Mouse (Mus musculus) urinary bladder, postnatal 14 days (tissue): ENCODE measurements around the gene Shmt1.
"Not testable (repeated sequence)": the region's sequence is repeated elsewhere in the genome, so short reads cannot be mapped to it uniquely, and the experiment has no call there.

Experiments used
- DNase-seq: peaks from one replicate; pipeline ENCODE4 v3.0.0; 2021; ENCODE audit warnings: low spot score

Shmt1 gene

DNA sequence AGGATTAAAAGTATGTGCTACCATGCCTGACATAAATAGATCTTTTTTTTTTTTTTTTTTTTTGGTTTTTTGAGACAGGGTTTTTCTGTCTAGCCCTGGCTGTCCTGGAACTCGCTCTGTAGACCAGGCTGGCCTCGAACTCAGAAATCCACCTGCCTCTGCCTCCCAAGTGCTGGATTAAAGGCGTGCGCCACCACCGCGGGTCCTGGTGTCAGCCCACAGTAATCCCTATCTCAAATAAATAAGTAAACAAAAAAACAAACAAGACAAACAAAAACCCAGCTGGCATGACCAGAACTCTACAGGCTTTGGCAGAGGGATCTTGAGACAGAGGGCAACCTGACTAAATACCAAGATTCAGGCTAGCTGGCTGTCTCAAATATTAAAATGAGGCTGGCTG lies at the start of gene Shmt1:
Gene Shmt1 (minus strand): TSS at position 101 of the 400 bp plus-strand sequence.
- DNase-seq: not testable (repeated sequence)

DNA sequence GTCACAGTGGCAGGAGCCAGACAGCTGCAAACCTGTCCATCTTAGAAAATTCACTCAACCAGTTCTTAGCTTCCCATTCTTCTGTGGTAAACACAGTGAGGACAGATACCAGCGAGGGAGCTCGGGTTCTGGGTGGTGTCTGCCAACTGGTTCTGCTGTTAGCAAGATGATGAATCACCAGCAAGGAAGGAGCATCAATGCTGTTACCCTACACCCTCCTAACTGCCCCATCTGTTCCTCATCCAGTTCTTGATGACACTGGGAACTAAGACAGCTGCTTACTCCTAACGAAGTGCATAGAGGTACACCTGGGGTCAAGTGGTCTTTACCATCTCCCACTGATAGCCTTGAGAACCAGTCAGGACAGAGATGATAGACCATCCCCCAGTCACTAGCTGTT lies 45.1 kb upstream of the Shmt1 start:
- DNase-seq: no peak

DNA sequence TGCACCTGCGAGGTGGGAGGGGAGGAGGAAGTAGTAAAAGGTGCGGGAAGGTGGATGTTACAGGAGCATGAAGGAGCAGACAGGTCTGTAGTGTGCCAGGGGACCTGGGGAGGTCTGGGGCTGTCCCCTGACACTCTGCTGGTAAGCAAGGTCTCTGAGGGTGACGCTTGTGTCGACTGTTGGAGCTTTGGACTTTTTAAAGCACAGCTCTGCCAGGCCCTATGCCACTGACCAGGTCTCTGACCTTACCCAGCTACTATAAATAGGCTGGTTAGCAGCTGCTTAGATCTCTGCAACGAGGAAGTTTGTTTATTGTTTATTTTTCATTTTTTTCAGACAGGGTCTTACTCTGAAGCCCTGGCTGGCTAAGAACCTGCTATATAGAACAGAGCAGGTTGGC lies 33.9 kb upstream of the Shmt1 start:
- no peak for DNase-seq

- DNase-seq: no peak
Measured at GRCm38 (mm10) chr11:60843412-60843811, 31.9 kb upstream of the Shmt1 start.

DNA sequence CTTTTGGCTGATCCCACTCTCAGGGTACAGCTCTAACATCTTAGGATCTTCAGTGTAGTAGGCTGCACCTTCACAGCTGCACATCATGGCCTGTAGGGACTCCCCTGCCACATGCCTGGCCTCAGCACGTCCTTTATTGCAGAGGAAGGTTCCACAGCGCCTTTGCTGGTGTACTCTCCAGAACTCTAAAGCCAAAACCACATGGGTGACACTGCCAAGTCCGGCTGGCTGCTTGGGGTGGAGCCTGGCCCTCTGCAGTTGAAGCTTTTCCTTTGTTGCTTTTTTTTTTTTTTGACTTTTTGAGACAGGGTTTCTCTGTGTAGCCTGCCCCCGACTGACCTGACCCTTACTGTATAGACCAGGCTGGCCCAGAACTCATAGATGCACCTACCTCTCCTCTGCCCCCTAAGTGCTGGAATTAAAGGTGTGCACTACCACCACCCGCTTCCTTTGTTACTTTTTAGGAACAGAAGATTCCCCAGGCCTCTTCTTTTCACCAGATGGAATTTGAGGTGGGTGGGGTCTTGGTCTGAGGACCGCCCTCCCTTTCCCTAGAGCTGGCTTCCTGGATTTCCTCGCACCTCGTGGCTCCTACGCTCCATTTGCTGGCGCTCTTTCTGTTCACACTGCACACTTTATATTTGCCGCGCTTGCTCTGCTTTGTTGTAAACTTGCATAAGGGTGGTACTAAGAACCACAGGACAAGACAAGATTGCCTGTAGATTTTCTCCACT lies 30.1 kb upstream of the Shmt1 start:
- DNase-seq: no peak

DNA sequence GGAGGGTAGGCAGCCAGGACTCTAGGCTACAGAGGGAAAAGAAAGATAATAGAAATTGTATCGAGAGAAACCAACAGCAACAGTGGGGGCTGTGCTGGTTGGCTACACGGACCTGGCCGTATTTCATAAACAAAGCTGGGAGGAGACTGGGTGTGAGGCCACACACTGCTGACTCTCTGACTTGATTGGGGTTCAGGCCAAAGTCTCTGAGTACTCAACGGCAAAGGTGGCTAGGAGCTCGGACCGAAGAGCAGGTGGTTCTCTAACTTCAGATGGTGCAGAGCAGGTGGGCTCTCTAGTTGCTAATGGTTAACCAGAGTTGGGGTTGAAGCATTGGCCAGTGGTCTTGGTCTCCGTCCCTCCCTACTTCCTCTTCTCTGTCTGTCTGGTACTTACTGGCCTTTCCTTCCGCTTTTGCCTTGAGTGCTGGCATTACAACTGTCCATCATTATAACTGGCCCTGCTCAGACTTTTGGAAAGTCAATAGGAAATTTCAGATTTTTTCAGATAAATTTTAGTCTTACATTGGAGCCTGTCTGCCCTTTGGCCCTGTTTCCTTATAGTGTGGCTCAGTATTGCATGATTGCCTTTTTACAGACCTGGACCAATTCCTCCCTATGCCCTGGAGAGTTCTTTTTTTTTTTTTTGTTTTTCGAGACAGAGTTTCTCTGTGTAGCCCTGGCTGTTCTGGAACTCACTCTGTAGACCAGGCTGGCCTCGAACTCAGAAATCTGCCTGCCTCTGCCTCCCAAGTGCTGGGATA lies 26.3 kb upstream of the Shmt1 start:
- DNase-seq: no peak

DNA sequence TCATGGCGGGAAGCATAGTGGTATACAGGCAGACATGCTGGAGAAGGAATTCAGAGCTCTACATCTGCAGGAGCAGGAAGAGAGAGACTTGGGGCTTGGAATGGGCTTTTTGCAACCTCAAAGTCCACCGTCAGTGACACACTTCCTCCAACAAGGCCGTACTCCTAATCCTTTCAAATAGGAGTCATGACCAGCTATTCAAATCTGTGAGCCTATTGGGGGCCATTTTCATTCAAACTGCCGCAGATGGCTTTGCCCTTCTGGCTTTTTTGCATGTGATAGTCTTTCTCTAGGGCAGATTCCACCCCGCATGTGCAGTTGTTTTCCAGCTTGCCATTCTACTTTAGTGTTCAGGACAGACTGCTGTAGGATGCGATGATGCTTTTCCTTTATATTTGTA lies 25.4 kb upstream of the Shmt1 start:
- no peak for DNase-seq

DNA sequence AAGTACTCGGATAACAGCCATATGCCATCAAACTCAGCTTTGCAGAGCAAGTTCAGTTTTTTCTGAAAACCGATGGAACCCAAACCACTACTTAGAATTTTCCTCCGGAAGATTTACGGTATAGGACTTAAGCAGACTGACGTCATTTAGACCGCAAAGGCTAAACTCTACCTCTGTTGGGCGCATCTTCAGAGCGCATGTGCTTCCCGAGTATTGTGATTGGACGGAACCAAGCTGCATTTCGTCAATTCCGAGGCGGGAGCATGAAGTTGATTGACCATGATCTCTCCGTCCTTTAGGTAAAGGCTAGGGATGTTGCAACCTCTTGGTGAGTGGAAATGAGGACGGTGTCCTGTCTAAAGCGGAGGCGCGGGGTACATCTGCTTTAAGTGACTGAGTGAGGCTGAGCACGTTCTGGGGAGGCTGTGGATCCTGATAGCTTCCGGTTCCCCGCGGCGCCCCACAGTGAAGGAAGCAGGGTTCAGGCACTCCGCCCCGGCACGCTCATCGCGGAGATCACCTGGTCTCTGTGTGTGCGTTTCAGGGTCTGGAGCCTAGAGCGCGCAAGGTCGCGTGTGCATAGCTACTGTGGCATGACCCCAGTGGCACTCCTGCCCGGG lies 19.0 kb upstream of the Shmt1 start, which contains the start of gene Dhrs7b:
Gene Dhrs7b (plus strand): TSS at position 199 of the 620 bp plus-strand sequence.
- peak; percentile 85 for DNase-seq

DNA sequence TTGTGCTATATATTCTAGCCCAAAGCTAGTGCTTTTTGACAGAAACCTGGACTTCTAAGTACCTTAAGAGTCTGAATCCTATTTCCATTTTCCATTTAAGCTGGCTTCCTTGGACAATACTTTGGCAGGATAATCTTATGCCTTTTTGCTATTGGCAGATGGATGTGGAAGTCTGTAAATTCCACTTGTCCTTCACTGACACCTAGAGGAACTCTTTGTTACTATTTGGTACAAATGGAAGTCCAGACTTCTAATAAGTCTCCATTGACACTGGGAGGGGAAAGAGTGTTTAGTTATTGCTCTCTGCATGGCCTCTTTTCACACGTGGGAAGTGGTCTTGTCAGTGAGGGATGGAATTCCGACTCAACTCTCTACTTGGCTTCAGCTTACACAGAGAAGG lies 17.4 kb upstream of the Shmt1 start:
- DNase-seq: no peak

- no peak for DNase-seq
Measured at GRCm38 (mm10) chr11:60827241-60827945, 15.9 kb upstream of the Shmt1 start.

DNA sequence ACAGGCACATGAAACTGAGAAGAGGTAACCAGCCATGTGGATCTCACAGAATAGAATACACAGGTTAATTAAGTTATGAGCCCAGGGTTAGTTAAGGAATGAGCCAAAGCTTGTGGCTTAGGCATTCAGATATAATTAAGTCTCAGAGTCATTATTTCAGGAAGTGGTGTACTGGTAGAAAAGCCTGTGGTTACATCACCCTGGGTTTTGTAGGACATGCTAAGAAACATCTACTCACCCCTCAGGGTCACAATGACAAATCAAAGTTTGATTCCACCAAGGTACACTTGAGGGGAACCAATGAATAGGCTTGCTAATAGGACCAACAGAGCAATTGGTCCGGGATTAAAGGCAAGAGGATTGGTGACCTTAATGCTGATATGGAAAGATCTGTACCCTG lies 15.2 kb upstream of the Shmt1 start:
- no peak for DNase-seq

DNA sequence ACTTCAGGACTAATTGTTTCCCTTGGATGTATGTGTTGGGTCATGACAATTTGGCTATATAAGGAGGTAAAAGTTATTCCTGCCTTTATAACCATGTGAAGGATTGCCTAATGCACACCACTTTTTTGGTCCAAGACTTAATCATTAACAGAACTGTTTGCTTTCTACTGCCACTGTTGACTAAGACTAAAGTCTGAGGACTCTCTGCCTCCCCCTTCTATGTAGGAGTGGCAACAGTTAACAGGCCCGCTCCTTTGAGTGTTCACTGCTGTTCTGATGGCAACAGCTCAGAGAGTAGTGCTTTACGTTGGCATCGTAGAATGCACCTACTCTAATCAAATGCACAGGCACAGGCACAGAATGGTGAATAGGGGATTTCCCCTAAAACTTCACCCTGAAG lies 13.7 kb upstream of the Shmt1 start:
- no peak for DNase-seq

DNA sequence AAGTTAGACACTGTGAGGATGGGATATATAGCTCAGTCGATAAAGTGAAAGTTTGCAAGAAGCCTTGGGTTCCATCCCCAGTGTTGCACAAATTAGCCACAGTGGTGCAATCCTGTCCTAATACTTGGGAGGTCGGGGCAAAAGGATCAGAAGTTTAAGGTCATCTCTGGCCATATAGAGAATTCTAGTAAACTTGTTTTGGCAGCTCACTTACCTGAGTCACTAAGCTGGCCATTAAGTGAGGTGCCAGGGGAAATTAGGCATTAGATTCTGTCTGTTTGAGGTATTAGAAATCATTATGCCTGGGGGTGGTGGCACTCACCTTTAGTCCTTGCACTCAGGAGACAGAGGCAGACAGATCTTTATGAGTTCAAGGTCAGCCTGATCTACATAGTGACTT lies 12.3 kb upstream of the Shmt1 start:
- DNase-seq: no peak

GRCm38 (mm10) chr11:60816398-60816797 lies 4.9 kb upstream of the Shmt1 start:
- DNase-seq: no peak

- peak; percentile 96 for DNase-seq
Measured at GRCm38 (mm10) chr11:60811054-60811460, 461 bp downstream of the Shmt1 start.

GRCm38 (mm10) chr11:60810046-60810965 lies 1.2 kb downstream of the Shmt1 start:
- DNase-seq: peak; percentile 59

- no peak for DNase-seq
Measured at GRCm38 (mm10) chr11:60809546-60809945, 2.0 kb downstream of the Shmt1 start.

DNA sequence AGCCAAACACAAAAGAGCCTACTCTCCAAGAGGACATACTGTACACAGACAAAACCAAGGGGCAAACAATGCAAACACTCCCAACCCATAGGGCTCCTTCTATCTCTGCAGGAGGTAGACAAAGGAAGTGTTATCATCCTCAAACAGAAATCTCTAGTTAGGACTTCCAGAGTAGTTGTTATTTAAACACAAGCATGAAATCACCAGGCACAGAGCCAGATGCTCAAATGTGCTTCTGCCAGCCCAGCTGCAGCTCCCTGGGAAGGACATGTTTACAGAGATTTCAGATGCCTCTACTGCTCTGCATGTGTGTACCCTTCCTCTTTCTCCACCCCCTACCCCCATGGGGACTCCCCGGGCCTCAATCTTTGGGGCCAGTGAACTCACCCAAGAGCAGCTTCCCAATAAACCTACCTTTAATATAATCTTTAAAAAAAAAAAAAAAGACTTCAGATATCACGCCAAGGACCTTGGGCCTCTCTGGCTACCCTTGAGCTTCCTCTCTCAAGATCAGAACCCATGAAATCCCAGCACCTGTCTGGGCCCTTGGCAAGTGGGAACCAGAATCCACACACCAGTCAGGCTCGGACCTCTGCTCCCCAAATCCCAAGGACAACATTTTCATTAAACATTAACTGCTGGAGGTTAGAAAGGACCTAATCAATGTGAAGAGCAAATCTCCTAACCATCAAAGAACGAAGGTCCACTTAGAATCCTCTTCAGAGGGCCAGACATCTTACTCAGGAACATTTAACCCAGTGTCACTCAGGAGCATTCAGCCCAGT lies 3.0 kb downstream of the Shmt1 start:
- peak; percentile 62 for DNase-seq

- no peak for DNase-seq
Measured at GRCm38 (mm10) chr11:60800892-60801291, 10.6 kb downstream of the Shmt1 start.

- DNase-seq: no peak
Measured at GRCm38 (mm10) chr11:60799977-60800376, 11.5 kb downstream of the Shmt1 start.
